20 mouse cellular contexts compared by ENCODE assay signal in the genomic region with DNA sequence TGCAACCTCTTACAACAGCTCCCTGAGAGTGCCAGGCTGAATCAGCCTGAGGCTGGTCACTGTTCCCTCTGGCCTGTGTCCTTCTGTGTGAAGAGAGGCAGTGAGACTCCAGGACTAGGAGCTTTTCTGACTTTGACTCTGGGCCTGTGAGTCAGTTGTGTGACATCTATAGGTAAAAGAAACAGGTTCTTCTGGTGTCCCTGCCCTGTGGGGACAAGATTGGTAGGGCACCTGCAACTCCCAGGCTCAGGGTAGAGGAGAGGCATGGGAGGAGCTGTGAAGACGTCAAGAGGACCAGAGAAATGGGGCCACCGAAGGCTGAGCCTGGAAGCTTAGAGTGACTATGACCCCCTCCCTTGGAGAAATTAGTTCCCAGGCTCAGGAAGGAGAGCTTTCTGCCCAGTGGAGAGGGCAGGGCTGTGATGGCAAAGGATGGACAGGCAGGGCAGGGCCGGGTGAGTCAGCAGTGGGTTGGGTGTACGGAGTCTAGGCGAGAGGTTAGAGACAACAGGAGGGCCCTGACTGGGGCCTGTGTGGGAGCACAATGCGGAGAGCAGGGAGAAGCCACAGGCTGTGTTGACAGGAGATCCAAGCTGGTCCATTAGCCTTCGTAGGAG. TPM values are rescaled to one million over a fixed set of nuclear protein-coding genes. Genes with fewer than 3 reads are reported as not detected.
DNase-seq lines count a peak whose midpoint lies in the region; ATAC-seq and TF ChIP-seq lines count a peak whose summit lies in the region.
"Had no signal": no experiment of that assay in that cellular context is flagged by ENCODE, and none has a peak within 500 bp of the region (broad histone marks: within the 10 kb centered on the region; RNA-seq: fewer than 3 reads in every experiment).

No protein-coding gene starts in this region.

- no peaks in the 10 kb centered on the region for H3K36me3 ChIP-seq in intestine, embryonic 14.5 days (ENCODE audit: control insufficient read depth, insufficient read depth, low read length)
- no peaks in the 10 kb centered on the region for H3K36me3 ChIP-seq in intestine, postnatal 0 days (ENCODE audit: control insufficient read depth, insufficient read depth)
- no peaks in the 10 kb centered on the region for H3K36me3 ChIP-seq in stomach, embryonic 15.5 days
- H3K36me3 ChIP-seq: hindbrain, embryonic 12.5 days; kidney, embryonic 15.5 days; liver, embryonic 15.5 days; midbrain, embryonic 12.5 days had no signal

- no peaks in the 10 kb centered on the region for H3K4me1 ChIP-seq in intestine, embryonic 14.5 days (replicated peaks; ENCODE audit: control insufficient read depth, insufficient read depth, low read length)
- H3K4me1 ChIP-seq in intestine, postnatal 0 days (replicated peaks; ENCODE audit: control insufficient read depth, insufficient read depth, low read length), result no peaks in the 10 kb centered on the region
- H3K4me1 ChIP-seq in stomach, embryonic 15.5 days, result no peaks in the 10 kb centered on the region; the same call in 1 of the 2 replicates
- H3K4me1 ChIP-seq: liver, embryonic 15.5 days had no signal

- no peak for TF ChIP-seq CTCF in intestine, postnatal 0 days (IDR thresholded peaks at IDR 0.05; ENCODE audit: low read depth)

- H3K27ac ChIP-seq in intestine, embryonic 14.5 days (ENCODE audit: low read depth), result no peak overlapping the region
- H3K27ac ChIP-seq in intestine, postnatal 0 days (ENCODE audit: low read depth, low read length), result no peak overlapping the region
- H3K27ac ChIP-seq in stomach, embryonic 15.5 days, result peak overlapping the region; percentile 64
- H3K27ac ChIP-seq: hindbrain, embryonic 12.5 days; kidney, embryonic 15.5 days; layer of hippocampus, adult 2 months; liver, embryonic 15.5 days; midbrain, embryonic 12.5 days had no signal

- H3K9ac ChIP-seq in intestine, embryonic 14.5 days (ENCODE audit: low read length), result no peak overlapping the region
- H3K9ac ChIP-seq in intestine, postnatal 0 days (ENCODE audit: low read depth, low read length), result no peak overlapping the region
- no peak overlapping the region for H3K9ac ChIP-seq in stomach, embryonic 15.5 days
- H3K9ac ChIP-seq: hindbrain, embryonic 12.5 days; kidney, embryonic 15.5 days; liver, embryonic 15.5 days; midbrain, embryonic 12.5 days had no signal

- 0 out of 2 replicates have a peak, but pooled peaks have one; percentile 12 for ATAC-seq in intestine, embryonic 14.5 days (replicated peaks; ENCODE audit: low FRiP score, low TSS enrichment, low read depth)
- no peak; the same call in 1 of the 2 replicates for ATAC-seq in intestine, postnatal 0 days
- no peak for ATAC-seq in stomach, embryonic 15.5 days (ENCODE audit: insufficient read depth, low FRiP score, low read depth)
- ATAC-seq: forebrain, embryonic 14.5 days; inflammation-experienced regulatory T-cells, adult 6 months had no signal

- 65% methylated on average over 7 of the region's 7 CpGs for WGBS in intestine, embryonic 14.5 days
- WGBS in intestine, postnatal 0 days, result 52% methylated on average over 7 of the region's 7 CpGs
- 48% methylated on average over 7 of the region's 7 CpGs for WGBS in stomach, embryonic 15.5 days

- H3K27me3 ChIP-seq in intestine, embryonic 14.5 days (replicated peaks; ENCODE audit: control insufficient read depth, insufficient read depth, low read length), result no peaks in the 10 kb centered on the region
- no peaks in the 10 kb centered on the region; the same call in 1 of the 2 replicates for H3K27me3 ChIP-seq in intestine, postnatal 0 days (replicated peaks; ENCODE audit: control insufficient read depth, insufficient read depth, low read length)
- no peaks in the 10 kb centered on the region for H3K27me3 ChIP-seq in stomach, embryonic 15.5 days (replicated peaks)
- H3K27me3 ChIP-seq: hindbrain, embryonic 12.5 days; liver, embryonic 15.5 days had no signal

- no peaks in the 10 kb centered on the region for H3K9me3 ChIP-seq in intestine, embryonic 14.5 days (ENCODE audit: control insufficient read depth, low read length)
- H3K9me3 ChIP-seq in intestine, postnatal 0 days (ENCODE audit: control insufficient read depth), result no peaks in the 10 kb centered on the region
- H3K9me3 ChIP-seq in stomach, embryonic 15.5 days, result no peaks in the 10 kb centered on the region
- H3K9me3 ChIP-seq: hindbrain, embryonic 12.5 days; kidney, embryonic 15.5 days; liver, embryonic 15.5 days; midbrain, embryonic 12.5 days had no signal

- no peak overlapping the region for H3K4me2 ChIP-seq in intestine, embryonic 14.5 days (ENCODE audit: low read length)
- H3K4me2 ChIP-seq in intestine, postnatal 0 days (replicated peaks; ENCODE audit: low read depth), result no peak overlapping the region
- no peak overlapping the region for H3K4me2 ChIP-seq in stomach, embryonic 15.5 days
- H3K4me2 ChIP-seq: hindbrain, embryonic 12.5 days; kidney, embryonic 15.5 days; liver, embryonic 15.5 days; midbrain, embryonic 12.5 days had no signal

- H3K4me3 ChIP-seq in intestine, embryonic 14.5 days (ENCODE audit: low read depth, low read length), result no peak overlapping the region
- H3K4me3 ChIP-seq in intestine, postnatal 0 days (ENCODE audit: low read depth, low read length), result no peak overlapping the region
- no peak overlapping the region for H3K4me3 ChIP-seq in stomach, embryonic 15.5 days (replicated peaks)
- H3K4me3 ChIP-seq: erythroblast, embryonic 14.5 days; hindbrain, embryonic 12.5 days; kidney, embryonic 15.5 days; layer of hippocampus, adult 2 months; liver, embryonic 15.5 days; midbrain, embryonic 12.5 days had no signal

- no peak for DNase-seq in intestine, embryonic 14.5 days (ENCODE audit: low spot score)
- peak; percentile 52 for DNase-seq in urinary bladder, adult 2 months (ENCODE audit: low spot score)
- no peak for DNase-seq in urinary bladder, postnatal 10 days (ENCODE audit: low spot score)
- peak; percentile 81 for DNase-seq in gonadal fat pad, adult 2 months (ENCODE audit: low read depth)
- no peak for DNase-seq in thymus, postnatal 25 days
- no peak for DNase-seq in frontal cortex, postnatal 14 days (ENCODE audit: low spot score in 2 of 2)
- DNase-seq: adrenal gland, adult 8-10 months; cerebellum, adult 8-10 months; layer of hippocampus, postnatal 36 days; retina, postnatal 1 day had no signal

RNA-seq across cellular contexts. Expression of gene Trim29, which starts 15.5 kb away (rescaled TPM):
- 1.3 and 1.5 TPM in 2 replicates for polyA plus RNA-seq in intestine, embryonic 14.5 days (2014; fragmentation: Nextera tagmentation; extraction: Ambion mirVana)
- polyA plus RNA-seq in intestine, postnatal 0 days (2015; fragmentation: Nextera tagmentation; extraction: Ambion mirVana), result 0.26 and 0.38 TPM in 2 replicates
- polyA plus RNA-seq in urinary bladder, adult 2 months (2012; rRNA removed), result 59.6 and 62.9 TPM in 2 replicates
- polyA plus RNA-seq in gonadal fat pad, adult 2 months (2012; rRNA removed), result 8.9 and 12.3 TPM in 2 replicates
- polyA plus RNA-seq in stomach, embryonic 15.5 days (2015; fragmentation: Nextera tagmentation; extraction: Ambion mirVana), result 22.3 and 37.0 TPM in 2 replicates
- polyA plus RNA-seq: erythroblast, embryonic 14.5 days; forebrain, embryonic 14.5 days; inflammation-experienced regulatory T-cells, adult 6 months had no signal

Comparison
In these comparisons a context has a peak if more than half of its experiments do, and no peak if none do; other contexts are left out.
1. DNase-seq: peak in urinary bladder, adult 2 months (single experiment) and gonadal fat pad, adult 2 months (single experiment); none in intestine, embryonic 14.5 days (single experiment), urinary bladder, postnatal 10 days (single experiment), thymus, postnatal 25 days (single experiment) and frontal cortex, postnatal 14 days (0 of 2).